Mouse (Mus musculus) adrenal gland (tissue): Measurements from ENCODE around the gene Zfp687.

Source experiments
- intact Hi-C: fragments of 180-260 bp; cut with DNase I; formaldehyde crosslinking; loops from one replicate; pipeline ENCODE4 v1.15.1; 2025
- microRNA-seq, 2 experiments: library from miRNA; unstranded; fragments of <30 nt; microRNA quantifications; one replicate each; pipeline ENCODE4; 2019

Gene Zfp687

DNA sequence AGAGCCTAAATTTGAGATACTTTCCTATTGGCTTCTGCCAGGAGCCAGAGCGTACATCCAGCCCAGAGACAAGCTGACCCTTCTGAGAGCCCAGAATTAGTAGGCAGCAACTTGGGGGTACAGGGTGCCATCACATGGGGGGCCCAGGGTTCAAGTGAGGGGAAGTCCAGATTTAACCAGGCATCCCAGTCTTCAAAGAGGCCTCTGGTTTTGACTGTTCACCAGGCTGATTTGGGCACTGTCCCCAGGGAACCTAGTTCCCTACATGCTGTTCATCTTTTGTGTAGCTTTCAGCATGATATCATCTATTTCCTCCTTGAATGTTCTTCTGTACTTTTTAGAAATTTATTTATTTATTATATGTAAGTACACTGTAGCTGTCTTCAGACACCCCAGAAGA is 50.3 kb downstream of the Zfp687 start:
- intact Hi-C loops, result no loop called here

DNA sequence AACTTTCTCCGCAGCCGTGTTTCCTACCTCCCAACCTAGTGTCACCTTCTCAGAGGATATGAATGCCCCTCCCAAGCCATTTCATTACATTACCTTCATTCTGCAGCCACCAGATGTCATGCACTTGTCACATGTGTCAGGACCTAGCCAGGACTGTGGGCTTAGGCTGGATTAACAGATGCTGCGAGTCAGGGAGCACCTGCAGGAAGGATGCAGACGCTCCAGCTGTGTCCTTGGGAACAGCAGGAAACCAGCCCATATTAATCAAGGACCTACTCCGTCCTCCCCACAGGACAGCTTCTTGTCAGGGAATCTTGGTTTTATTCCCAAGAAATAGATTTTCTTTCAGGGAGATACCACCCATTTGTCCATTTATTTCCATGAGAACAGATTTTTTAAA is 54.9 kb downstream of the Zfp687 start:
- intact Hi-C loops, result no loop called here

- intact Hi-C loops, result no loop called here
Observed at GRCm38 (mm10) chr3:94959871-94960270, 55.4 kb downstream of the Zfp687 start.

DNA sequence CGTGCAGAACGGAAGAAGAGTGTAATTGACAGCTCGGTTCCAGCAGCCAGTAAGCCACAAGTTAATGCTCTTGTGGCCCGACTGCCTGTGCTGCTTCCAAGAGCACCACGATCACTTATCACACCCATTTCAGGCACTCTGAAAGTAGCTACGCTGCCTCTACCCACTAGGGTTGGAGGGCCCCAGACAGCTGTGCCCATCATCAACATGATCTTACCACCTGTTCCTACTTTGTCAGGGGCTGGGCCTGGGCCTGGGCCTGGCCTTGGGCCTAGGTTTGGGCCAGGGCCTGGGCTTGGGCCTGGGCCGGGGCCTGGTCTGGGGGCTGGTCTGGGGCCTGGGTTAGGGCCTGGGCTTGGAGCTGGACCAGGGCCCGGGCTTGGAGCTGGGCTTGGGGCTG is 57.0 kb downstream of the Zfp687 start:
- intact Hi-C loops, result no loop called here

Small RNA genes lying within 50 kb of the gene (microRNA-seq; reads per million reads assigned to microRNA genes)
- 2.3 to 2.5 reads per million in 2 experiments for gene Mir7013
